Mouse (Mus musculus): ENCODE measurements around the gene Lbx1.

The Lbx1 gene

DNA sequence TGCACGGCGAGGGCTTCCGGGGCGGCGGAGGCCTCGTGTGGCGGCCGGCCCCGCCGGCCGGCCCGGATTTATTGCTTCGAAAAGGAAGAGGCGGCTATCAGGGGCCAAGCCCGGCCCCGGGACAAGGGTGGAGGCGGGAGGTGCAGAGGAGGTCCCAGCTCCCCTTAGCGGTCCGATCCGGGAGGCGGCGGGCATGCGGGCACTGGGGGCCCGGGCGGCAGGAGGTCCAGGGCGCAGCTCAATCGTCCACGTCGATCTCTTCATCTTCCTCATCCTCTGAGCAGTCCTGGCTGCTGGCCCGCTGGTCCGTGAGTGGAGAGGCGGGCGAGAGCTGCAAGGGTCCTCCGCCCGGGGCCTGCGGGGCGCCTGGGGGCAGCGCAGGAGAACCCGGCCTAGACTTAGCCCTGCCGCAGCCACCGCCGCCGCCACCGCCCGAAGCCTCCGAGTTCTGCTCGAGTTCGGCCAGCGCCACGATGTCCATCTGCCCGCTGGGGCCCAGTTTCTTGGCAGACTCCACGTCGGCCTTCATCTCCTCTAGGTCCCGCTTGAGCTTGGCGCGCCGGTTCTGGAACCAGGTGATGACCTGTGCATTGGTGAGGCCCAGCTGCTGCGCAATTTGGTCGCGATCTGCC is 2.0 kb downstream of the Lbx1 start:
- DNase-seq = no peak

GRCm38 (mm10) chr19:45232443-45233410 is 2.9 kb downstream of the Lbx1 start:
- DNase-seq = no peak

- no peak for DNase-seq
These were observed 3.6 kb downstream of the Lbx1 start for GRCm38 (mm10) chr19:45232036-45232410.

DNA sequence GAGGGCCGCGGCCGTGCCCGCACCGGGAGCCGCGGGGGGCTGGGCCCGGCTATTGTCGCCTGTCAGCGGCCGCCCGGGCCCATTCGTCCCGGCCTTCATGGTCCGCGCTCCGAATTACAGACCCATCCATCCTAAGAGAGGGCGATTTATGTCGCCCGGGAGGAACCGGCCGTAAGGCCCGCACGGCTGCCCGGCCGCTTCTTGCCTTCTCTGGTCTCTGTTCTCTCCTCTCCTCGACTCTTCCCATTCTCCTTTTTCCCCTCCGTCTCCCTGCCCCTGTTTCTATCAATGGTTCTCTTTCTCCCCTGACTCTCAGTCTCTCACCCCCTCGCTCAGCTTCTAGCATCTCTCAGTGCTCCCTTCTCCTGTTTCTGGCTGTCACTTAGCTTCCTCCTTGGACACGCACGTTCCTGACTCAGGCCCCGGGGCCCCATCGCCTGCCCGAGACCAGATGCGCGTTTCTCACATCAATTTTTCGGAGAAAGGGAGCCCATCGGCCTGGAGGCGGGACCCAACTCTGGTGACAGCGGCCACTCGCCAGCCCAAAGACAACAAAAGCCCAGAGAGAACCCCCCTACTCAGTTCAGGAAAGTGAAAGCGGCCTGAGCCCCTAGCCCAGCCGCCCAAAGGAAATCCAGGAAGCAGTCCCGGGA is 4.1 kb downstream of the Lbx1 start:
- no peak for DNase-seq

- DNase-seq = no peak
These were observed 4.7 kb downstream of the Lbx1 start for GRCm38 (mm10) chr19:45230848-45231382.

DNA sequence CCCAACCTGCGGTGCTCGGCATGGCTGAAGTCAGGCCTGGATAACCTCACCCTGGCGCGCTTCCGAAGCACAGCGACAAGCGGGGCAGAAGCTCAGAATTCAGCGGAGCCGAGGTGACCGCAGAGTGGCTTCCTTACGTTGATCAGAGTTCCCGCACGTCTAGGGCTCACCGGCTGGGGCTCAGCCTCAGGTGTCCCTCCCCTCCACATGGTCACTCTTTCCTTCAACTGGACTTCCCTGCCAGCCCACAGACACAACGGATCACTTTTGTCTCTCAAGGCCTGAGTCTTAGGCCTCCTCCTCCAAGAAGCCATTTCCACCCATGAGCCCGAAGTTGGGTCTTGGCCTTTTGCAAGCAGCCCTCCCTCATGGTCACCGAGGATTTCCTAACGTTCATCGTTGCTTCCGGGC is 5.4 kb downstream of the Lbx1 start:
- no peak for DNase-seq

DNA sequence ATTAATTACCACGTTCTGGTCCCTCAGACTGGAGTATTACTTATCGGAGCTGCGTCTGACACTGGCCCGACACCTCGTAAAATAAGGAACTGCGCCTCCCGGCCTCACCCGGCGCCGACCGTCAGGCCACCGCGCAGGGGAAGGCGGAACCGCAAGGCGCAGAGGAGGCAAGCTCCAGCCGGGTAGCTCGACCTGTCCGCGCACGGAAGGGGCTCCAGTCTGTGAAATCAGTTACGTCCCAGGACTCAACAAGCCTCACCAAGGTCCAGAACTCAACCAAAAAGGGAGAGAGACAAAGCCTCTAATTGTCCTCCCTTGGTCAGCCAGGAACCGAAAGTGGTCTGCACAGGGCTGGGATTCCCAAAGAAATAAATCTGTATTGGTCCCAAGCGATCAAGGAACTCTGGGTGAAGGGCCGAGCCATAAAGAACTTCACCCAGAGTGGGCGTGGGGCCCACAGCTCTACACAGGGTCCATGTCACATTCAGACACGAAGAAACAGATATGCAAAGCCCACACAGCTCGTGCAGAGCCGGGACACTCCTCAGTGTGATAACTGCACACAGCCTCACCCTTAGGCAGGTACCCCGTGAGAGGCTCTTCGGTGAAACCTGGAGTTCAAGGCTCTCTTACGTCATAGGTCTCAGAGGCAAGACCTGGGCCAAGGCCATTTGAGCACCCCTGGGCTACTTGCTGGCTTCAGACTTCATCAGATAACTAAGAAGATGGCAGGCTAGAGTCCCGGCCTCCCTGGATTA is 6.1 kb downstream of the Lbx1 start:
- DNase-seq = no peak

- DNase-seq = no peak
These were observed 6.8 kb downstream of the Lbx1 start for GRCm38 (mm10) chr19:45228781-45229180.

DNA sequence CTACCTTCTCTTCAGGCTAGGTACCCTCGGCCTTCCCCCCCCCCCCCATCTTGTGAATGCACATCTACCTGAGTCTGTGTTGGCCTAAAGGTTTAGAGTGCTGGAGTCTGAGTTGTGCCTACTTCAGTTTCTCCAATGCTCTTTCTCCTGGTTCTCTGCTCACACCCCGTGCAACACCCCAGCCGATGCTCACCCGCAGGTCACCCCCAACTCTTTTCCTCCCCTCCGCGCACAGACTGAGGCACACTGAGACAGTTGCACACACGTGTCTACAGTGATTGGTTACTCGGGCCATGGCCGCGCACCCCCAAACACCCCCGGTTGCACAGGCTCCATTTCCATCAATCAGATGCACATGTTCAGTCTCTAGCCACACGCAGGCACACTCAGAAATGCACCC is 7.5 kb downstream of the Lbx1 start:
- DNase-seq = no peak

DNA sequence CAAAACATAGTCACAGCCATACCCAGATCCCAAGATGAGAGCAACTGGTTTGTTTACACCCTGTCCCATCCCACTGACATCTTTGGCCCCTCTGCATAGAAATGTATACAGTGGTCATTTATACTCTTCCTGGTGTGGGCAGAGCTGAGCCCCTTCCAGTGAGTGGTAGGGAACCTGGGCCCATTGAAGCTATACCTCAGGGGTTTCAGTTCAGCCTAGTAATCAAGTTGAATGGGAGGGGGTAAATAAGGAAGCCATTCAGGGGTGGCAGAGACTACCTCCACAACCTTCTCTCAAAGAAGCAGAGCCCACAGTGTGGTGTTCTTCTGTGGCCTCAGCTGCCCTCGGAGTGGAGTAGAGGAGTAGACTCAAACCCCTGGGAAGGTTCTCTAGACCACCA is 7.9 kb downstream of the Lbx1 start:
- no peak for DNase-seq

DNA sequence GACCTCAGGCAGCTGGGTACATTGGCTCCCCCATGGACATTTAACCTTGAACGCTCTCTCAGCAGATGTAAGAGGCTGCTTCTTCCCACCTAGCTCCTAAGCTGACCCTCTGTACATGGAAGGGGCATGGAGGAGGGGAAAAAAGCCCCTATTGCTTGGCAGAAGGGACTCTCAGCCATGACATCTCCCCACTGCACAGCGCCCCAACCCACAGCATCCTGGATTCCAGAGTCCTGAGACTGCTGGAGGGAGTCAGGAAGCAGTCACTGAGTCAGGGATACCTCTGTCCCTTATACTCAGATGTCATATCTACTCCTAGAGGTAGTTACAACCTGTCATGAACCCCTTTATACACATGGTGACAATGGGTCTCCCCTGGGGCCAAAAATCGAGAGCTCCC is 8.6 kb downstream of the Lbx1 start:
- no peak for DNase-seq

GRCm38 (mm10) chr19:45226246-45226645 is 9.4 kb downstream of the Lbx1 start:
- no peak for DNase-seq

DNA sequence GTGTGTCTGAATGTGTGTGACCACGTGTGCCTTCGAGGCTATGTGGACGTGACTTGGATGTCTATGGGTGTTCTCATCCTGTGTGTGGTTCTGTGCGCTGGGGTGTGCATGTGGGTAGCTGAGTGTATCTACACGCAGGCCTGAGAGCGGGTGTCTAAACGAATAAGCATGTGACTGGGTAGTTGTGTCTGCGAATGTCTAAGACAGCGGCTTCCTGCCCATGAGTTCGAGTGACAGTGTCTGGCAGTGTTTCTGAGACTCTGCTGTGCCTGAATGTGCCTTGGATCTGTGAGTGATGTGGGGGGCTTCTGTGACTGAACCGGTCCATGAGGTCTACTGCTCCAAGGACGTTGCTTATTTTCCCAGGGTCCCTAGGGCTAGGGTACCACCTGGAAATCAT is 10.5 kb downstream of the Lbx1 start:
- no peak for DNase-seq

GRCm38 (mm10) chr19:45224286-45224559 is 11.4 kb downstream of the Lbx1 start:
- no peak for DNase-seq

DNA sequence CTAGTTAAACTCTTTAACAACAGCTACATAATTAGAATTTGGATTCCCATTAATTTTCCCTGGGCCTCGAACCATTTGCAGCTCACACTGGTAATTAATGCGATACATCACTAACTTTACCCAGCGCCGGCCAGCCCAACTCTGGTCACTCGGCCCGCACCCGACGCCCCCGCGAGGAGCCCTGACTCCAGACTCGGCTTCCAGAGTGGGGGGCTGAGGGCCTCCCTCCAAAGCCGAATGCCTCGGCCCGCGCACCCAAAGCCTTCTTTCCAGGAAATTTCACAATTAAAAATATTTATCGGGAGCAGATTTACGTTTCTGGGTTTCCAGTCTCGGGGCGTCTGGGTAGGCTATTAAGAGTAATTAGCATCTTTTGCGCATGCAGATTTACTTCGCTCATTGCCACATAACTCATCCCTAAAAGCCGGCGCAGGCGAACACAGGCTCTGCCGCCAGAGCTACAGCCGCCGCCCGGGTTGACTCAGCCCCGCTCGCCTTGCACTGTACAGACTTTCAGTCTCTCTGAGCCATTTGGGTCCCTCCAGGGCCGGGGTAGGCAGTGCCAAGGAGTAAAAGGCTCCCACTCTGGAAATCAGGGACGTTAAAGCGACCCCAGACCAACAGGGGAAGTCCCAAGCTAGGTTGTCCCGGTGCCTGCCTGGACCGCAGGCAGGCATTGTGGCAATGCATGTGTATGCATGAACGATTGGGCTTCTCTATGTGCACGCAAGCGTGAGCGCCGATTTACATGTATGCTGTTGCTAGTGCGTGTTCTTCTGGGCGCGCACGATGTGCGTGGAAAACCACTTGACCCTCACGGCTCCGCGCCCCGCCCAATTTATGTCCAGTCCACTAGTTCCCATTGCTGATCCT is 12.0 kb downstream of the Lbx1 start:
- DNase-seq = no peak

DNA sequence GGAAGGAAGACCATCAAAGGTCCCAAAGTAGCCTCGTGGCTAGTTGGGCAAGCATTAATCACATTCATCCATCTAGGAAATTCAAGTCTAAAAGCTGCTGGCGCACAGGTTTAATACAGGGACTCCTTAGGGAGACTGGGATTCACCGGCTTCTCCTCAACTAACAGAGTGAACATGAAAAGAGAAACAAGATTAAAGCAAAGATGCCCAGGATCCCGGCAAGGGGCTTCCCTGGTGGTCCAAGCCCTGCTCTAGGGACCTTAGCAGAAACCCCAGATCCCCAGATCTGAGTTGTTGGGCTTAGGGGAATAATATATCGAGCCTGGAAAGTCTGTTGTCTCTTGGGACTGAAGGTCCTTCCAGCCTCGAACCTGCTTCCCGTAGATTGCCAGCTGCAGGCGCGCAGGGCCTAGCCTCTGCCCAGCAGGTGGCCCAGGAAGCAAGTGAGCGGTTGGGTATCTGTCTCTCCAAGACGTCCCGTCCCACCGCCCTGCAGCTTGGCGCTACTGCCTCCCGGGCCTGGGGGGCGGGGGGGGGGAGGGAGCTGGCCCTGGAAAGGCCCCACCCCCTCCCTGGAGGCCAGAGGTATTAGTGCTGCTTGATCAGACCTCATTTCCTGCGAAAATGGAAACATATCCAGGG is 13.3 kb downstream of the Lbx1 start:
- no peak for DNase-seq

DNA sequence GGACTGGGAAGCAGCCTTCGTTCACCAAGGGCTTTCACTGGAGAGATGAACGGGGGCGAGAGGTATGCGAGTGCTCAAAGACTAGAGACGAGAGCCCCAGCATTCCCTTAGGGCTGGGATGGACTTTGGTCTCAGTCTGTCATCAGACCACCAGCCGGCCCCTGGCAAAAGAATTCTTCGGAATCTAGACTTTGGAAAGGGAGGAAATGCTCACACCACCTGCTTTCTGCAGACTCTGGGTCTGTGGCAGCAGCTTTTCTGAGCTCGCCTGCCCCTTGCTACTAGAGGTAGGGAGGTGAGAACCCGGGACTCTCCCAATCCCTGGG is 14.2 kb downstream of the Lbx1 start:
- DNase-seq = no peak

- DNase-seq = peak; percentile 48 to 74
These were observed 14.8 kb downstream of the Lbx1 start for GRCm38 (mm10) chr19:45220593-45221457.

- DNase-seq = peak in 1 of 2 experiments; percentile 23
These were observed 19.4 kb downstream of the Lbx1 start for GRCm38 (mm10) chr19:45216240-45216639.

- no peak for DNase-seq
These were observed 20.2 kb downstream of the Lbx1 start for GRCm38 (mm10) chr19:45215431-45215830.

Data from spleen, adult 18-20 months (tissue).